Mouse (Mus musculus): ENCODE data around the gene Disp1. TPM values are rescaled to one million over a fixed set of nuclear protein-coding genes. Genes with fewer than 3 reads are reported as not detected.
A peak's percentile ranks its signal among the peaks of the same experiment; 100 is the strongest.

The Disp1 gene
- polyA plus RNA-seq, 1 experiment from 2014 or later: 10.1 TPM

GRCm38 (mm10) chr1:183115076-183115475, 106.2 kb downstream of the Disp1 start:
- 87% methylated on average over 7 of the region's 7 CpGs for WGBS (ENCODE audit: missing documents)
- H3K4me3 ChIP-seq (ENCODE audit: inconsistent target): no peak overlapping the region
- no peaks in the 10 kb centered on the region for H3K79me2 ChIP-seq (ENCODE audit: inconsistent target)
- no peak overlapping the region for H3K27ac ChIP-seq
- no peaks in the 10 kb centered on the region for H3K36me3 ChIP-seq (ENCODE audit: inconsistent target)

DNA sequence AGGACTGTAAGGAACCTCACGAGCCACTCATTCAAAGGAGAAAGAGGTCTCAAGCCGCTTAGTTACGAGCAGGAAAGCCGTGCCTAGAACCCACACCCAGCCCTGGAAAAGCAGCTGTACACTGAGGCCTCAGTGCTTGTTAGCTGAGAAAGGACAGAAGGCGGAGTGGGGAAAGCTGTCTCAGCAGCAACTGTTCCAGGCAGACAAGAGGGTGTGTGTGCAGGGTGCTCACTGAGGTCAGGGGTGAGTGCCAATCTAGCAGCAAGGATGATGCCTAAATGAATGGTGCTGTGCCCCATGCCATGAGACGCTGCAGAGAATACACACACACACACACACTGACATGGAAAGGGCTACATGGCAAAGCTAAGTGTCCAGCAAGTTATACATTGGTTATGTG, 106.8 kb downstream of the Disp1 start:
- WGBS (ENCODE audit: missing documents): 91% methylated on average over 6 of the region's 6 CpGs
- no peaks in the 10 kb centered on the region for H3K36me3 ChIP-seq (ENCODE audit: inconsistent target)

GRCm38 (mm10) chr1:183113546-183113945, 107.8 kb downstream of the Disp1 start:
- 94% methylated on average over 9 of the region's 9 CpGs for WGBS (ENCODE audit: missing documents)
- Histone ChIP-seq H3K4me3 (ENCODE audit: inconsistent target) (no peak overlapping the region), H3K79me2 (ENCODE audit: inconsistent target) (no peaks in the 10 kb centered on the region), H3K27ac (no peak overlapping the region), H3K36me3 (ENCODE audit: inconsistent target) (no peaks in the 10 kb centered on the region)

More for the DNA sequence above, 106.8 kb downstream of the Disp1 start:
- H3K4me3 ChIP-seq (ENCODE audit: inconsistent target): no peak overlapping the region
- H3K79me2 ChIP-seq (ENCODE audit: inconsistent target): no peaks in the 10 kb centered on the region
- H3K27ac ChIP-seq: no peak overlapping the region

DNA sequence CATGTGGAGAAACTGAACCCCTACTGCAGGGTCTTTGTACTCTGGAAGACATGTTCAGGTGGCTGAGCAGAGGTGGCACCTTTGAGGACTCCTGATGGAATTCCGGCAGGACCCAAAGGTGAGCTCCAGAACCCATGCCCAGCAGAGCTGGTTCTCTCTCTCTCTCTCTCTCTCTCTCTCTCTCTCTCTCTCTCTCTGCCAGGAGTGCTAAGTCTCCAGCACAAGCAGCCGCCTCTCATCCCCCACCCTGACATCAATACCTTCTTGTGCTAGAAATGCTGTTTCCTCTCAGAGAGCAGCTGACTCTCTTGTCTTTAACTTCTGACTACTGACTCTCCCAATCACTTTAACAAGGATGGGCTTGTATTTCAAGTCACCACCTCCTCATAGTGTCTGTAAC, 113.8 kb downstream of the Disp1 start:
- no peak overlapping the region for H3K4me3 ChIP-seq (ENCODE audit: inconsistent target)
- 83% methylated on average over 1 of the region's 2 CpGs for WGBS (ENCODE audit: missing documents)
- no peak overlapping the region for H3K27ac ChIP-seq
- no peaks in the 10 kb centered on the region for H3K79me2 ChIP-seq (ENCODE audit: inconsistent target)
- no peaks in the 10 kb centered on the region for H3K36me3 ChIP-seq (ENCODE audit: inconsistent target)

DNA sequence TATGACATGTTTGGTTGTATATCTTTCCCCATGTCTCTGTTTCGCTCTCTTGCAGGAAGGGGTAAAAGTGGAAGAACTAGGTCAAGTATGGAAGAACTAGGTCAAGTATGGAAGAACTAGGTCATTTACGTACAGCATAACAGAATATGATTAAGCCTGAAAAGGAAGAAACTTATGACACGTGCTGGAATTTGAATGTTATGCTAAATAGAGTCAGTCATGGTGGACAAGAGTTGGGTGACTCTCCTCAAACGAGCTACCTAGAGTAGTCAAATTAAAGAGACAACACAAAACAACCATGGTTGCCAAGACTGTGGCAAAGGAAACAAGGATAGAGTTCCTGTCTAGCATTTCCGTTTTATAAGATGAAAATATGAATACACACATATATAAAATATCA, 116.6 kb downstream of the Disp1 start:
- no peaks in the 10 kb centered on the region for H3K36me3 ChIP-seq (ENCODE audit: inconsistent target)
- no peak overlapping the region for H3K27ac ChIP-seq
- H3K79me2 ChIP-seq (ENCODE audit: inconsistent target): no peaks in the 10 kb centered on the region
- no peak overlapping the region for H3K4me3 ChIP-seq (ENCODE audit: inconsistent target)
- WGBS (ENCODE audit: missing documents): 88% methylated on average over 5 of the region's 5 CpGs

DNA sequence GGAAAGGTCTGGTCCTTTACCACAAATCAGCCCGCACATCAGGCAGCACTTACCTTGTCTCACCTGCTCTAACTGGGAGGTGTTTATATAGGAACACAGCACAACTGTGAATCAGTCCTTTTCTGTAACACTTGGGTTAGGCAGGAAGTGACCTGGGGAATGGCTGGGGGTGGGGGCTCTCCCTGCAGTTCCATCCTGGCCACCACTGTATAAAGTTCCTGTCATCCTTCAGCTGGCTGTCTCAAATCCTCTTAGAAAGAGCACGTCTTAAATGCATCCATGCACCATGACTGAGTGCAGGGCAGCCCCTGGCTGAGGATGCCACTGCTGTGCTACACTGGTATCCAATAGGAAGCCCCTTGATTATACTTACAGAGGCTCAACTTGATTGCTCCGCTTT, 118.5 kb downstream of the Disp1 start:
- Histone ChIP-seq H3K4me3 (ENCODE audit: inconsistent target) (no peak overlapping the region), H3K27ac (no peak overlapping the region), H3K36me3 (ENCODE audit: inconsistent target) (no peaks in the 10 kb centered on the region), H3K79me2 (ENCODE audit: inconsistent target) (no peaks in the 10 kb centered on the region)
- WGBS (ENCODE audit: missing documents): 98% methylated on average over 3 of the region's 3 CpGs

DNA sequence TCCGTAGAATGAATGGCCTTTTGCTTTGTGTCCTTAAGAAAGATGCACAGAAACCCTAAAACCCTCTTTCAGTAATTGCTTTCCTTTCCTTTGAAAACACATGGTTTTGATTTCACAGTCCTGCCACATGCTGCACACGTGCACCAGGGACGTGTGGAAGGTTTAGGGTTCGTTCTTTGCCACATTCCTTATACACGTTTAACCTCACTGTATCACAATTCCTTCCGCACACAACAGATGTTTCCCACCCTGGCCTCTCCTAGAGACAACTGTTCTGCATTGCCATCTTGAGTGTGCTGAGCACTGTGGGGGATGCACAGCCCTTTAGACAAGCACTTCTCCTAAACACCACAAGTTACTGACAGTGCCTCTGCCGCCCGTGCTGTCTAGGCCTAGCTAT, 119.2 kb downstream of the Disp1 start:
- no peak overlapping the region for H3K4me3 ChIP-seq (ENCODE audit: inconsistent target)
- 88% methylated on average over 7 of the region's 8 CpGs for WGBS (ENCODE audit: missing documents)
- H3K36me3 ChIP-seq (ENCODE audit: inconsistent target): no peaks in the 10 kb centered on the region
- H3K79me2 ChIP-seq (ENCODE audit: inconsistent target): no peaks in the 10 kb centered on the region
- H3K27ac ChIP-seq: peak overlapping the region; percentile 7; the same call in 1 of the 2 replicates

GRCm38 (mm10) chr1:183101371-183101770, 120.0 kb downstream of the Disp1 start:
- WGBS (ENCODE audit: missing documents): 77% methylated on average over 3 of the region's 3 CpGs
- Histone ChIP-seq H3K4me3 (ENCODE audit: inconsistent target) (no peak overlapping the region), H3K27ac (peak overlapping the region; percentile 14; the same call in 1 of the 2 replicates), H3K79me2 (ENCODE audit: inconsistent target) (no peaks in the 10 kb centered on the region), H3K36me3 (ENCODE audit: inconsistent target) (no peaks in the 10 kb centered on the region)

- Histone ChIP-seq H3K4me3 (ENCODE audit: inconsistent target) (no peak overlapping the region), H3K36me3 (ENCODE audit: inconsistent target) (peaks cover 6% of the 10 kb centered on the region; the same call in 1 of the 2 replicates), H3K79me2 (ENCODE audit: inconsistent target) (no peaks in the 10 kb centered on the region), H3K27ac (no peak overlapping the region)
- WGBS (ENCODE audit: missing documents): 88% methylated on average over 5 of the region's 5 CpGs
Observed at GRCm38 (mm10) chr1:183100245-183100644, 121.1 kb downstream of the Disp1 start.

DNA sequence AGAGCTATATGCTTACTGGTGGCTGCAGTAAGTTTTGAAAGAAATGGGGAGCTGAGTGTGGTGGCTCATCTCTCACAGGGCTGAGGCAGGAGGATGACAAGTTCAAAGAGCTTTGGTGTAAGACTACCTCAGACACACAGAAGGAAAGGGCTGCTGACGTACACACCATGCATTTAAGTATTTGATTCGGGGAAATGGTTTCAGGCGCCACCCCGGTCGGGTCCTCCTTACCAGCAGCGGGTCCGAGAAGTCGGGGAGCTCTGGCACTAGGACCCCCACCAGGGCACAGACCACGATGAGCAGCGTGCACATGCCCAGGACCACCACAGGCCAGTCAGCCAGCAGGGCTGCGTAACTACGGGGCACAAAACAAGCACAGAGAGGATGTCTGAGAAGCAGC, 121.6 kb downstream of the Disp1 start:
- H3K36me3 ChIP-seq (ENCODE audit: inconsistent target): peaks cover 6% of the 10 kb centered on the region; the same call in 1 of the 2 replicates
- no peaks in the 10 kb centered on the region for H3K79me2 ChIP-seq (ENCODE audit: inconsistent target)
- H3K4me3 ChIP-seq (ENCODE audit: inconsistent target): no peak overlapping the region
- H3K27ac ChIP-seq: no peak overlapping the region
- WGBS (ENCODE audit: missing documents): 95% methylated on average over 12 of the region's 12 CpGs

DNA sequence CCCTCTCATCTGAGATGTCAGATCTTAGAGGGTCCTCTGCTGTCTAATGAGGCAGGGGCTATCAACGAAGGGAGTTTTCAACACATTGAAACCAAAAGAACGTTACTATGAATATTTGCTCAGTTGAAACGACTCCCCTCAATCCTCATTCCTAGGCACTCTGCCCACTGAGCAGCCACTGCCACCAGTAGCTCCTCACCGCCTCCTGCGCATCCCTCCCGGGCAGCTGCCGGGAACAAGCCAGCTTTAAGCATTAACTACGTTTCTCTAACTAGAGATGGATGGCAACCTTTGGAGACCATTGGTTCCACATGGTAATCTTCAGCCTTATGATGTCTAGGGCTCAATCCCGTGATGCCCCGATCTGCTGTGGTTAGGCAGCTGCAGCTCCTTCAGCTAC, 123.7 kb downstream of the Disp1 start:
- Histone ChIP-seq H3K36me3 (ENCODE audit: inconsistent target) (peaks cover 6% of the 10 kb centered on the region; the same call in 1 of the 2 replicates), H3K79me2 (ENCODE audit: inconsistent target) (no peaks in the 10 kb centered on the region), H3K4me3 (ENCODE audit: inconsistent target) (no peak overlapping the region), H3K27ac (no peak overlapping the region)
- 96% methylated on average over 10 of the region's 10 CpGs for WGBS (ENCODE audit: missing documents)

DNA sequence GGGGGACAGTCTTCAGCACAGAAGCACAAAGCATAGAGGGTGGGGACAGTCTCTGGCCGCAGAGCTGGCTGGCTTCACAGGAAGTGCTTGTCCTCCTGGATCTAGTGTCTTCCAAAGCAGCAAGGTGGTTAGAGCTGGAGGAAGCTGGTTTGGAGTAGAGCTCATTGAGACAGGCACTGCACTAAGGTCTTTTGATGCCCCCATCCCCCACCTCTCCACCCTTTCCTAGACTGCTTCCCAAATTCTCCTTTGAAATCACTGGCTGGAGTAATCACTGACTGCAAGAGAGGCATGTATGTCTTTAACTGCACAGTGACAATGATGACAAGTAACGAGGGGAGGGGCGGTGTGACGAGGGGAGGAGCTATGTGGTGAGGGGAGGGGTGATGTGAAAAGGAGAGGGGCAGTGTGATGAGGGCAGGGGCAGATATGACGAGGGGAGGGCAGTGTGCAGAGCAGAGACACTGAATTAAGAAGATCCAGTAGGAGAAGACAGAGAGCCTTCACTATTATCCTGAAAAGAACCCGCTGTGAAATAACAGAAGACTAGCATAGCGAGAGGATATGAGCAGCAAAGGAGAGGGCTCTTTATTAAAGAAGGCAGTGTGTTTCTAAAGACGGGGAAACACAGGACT, 125.8 kb downstream of the Disp1 start:
- Histone ChIP-seq H3K36me3 (ENCODE audit: inconsistent target) (peaks cover 6% of the 10 kb centered on the region; the same call in 1 of the 2 replicates), H3K4me3 (ENCODE audit: inconsistent target) (no peak overlapping the region), H3K27ac (no peak overlapping the region), H3K79me2 (ENCODE audit: inconsistent target) (no peaks in the 10 kb centered on the region)
- WGBS (ENCODE audit: missing documents): 95% methylated on average over 8 of the region's 8 CpGs

DNA sequence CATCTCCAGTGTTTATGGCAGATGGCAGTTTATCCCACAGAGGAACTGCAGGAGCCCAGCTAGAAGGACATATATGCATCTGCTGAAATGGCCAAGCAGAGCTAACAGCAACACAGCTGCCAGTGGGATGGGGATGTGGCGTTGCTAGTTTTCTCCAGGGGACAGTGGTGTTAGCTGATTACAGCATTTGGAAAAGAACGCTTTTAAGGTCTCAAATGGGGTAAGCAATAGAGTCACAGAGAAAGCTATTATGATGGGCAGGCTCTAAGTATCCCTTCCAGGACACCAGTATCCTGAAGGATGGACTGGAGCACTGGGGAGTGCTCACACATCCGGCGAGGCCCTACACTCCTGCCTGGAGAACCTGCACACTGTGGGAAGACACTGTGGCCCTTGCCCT, 129.0 kb downstream of the Disp1 start:
- Histone ChIP-seq H3K4me3 (ENCODE audit: inconsistent target) (no peak overlapping the region), H3K27ac (no peak overlapping the region), H3K79me2 (ENCODE audit: inconsistent target) (no peaks in the 10 kb centered on the region), H3K36me3 (ENCODE audit: inconsistent target) (peaks cover 27% of the 10 kb centered on the region; the same call in 1 of the 2 replicates)
- WGBS (ENCODE audit: missing documents): 94% methylated on average over 4 of the region's 4 CpGs

DNA sequence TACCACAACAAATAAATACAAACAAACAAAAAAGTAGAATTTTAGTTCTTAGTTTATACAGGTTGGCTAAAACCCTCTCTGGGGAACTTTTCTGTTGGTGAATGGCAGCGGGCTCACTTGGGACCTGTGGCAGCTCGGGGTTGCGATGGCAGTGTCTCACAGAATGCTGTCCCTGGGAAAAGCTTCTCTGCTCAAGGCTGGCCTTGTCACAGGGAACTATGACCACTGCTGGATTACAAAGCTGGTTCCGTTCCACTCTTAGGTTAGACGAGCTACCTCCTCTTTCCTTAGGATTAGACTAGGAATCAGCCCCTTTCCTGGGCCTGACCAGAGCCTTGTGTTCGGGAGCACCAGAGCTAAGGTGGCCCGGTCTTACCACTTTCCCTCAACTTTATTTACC, 130.1 kb downstream of the Disp1 start:
- 96% methylated on average over 7 of the region's 7 CpGs for WGBS (ENCODE audit: missing documents)
- Histone ChIP-seq H3K4me3 (ENCODE audit: inconsistent target) (no peak overlapping the region), H3K79me2 (ENCODE audit: inconsistent target) (no peaks in the 10 kb centered on the region), H3K27ac (no peak overlapping the region), H3K36me3 (ENCODE audit: inconsistent target) (peaks cover 38% of the 10 kb centered on the region; the same call in 1 of the 2 replicates)

DNA sequence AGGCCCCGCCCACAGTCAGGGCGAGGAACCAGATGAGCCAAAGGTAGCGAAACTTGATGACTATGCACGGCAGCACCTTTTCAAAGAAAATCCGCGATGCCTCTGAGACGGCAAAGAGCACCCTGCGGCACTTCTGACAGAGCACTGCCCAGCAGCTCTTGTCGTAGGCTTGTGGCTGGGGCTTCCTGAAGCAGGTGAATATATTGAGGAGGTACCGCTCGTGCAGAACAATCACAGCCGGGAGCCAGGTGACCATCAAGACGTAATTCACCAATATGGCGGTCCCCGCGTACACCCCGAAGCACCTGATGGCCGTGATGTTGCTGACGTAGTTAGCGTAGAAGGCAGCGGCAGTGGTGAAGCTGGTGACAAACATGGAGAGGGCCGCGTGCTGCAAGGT, 132.7 kb downstream of the Disp1 start:
- H3K79me2 ChIP-seq (ENCODE audit: inconsistent target): no peaks in the 10 kb centered on the region
- H3K4me3 ChIP-seq (ENCODE audit: inconsistent target): no peak overlapping the region
- peaks cover 35% of the 10 kb centered on the region; the same call in 1 of the 2 replicates for H3K36me3 ChIP-seq (ENCODE audit: inconsistent target)
- no peak overlapping the region for H3K27ac ChIP-seq
- 93% methylated on average over 23 of the region's 23 CpGs for WGBS (ENCODE audit: missing documents)

DNA sequence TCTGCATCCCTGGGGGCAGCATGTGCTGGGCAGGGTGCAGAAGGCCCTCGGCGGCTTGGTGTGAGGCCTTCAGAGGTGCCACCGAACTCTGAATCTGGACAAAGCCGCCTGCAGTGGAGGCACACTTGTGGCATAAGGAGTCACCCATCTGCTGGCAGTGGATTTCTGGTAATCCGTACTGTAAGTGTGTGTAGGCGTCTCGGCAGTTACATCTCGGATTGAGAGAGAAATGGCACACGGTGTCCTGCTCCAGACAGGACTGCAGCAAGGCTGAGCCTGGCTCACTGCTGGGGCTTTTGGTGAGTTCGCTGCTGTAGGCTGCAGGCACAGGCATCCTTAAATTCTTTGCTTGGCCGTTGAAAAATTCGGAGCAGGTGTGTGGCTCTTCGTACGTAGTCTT, 134.5 kb downstream of the Disp1 start:
- Histone ChIP-seq H3K4me3 (ENCODE audit: inconsistent target) (no peak overlapping the region), H3K36me3 (ENCODE audit: inconsistent target) (peaks cover 35% of the 10 kb centered on the region; the same call in 1 of the 2 replicates), H3K79me2 (ENCODE audit: inconsistent target) (no peaks in the 10 kb centered on the region), H3K27ac (no peak overlapping the region)
- 99% methylated on average over 14 of the region's 14 CpGs for WGBS (ENCODE audit: missing documents)

All from macrophage (primary cell).